Mouse (Mus musculus): Measurements from ENCODE around the gene Tmem52. TPM values are rescaled to one million over a fixed set of nuclear protein-coding genes. Genes with fewer than 3 reads are reported as not detected.
"Not testable (repeated sequence)": the region's sequence is repeated elsewhere in the genome, so short reads cannot be mapped to it uniquely, and the experiment has no call there.

Tmem52 gene
- total RNA-seq (2021) = 1 to 10 TPM; 5.9 to 7.5 TPM
- long read RNA-seq, experiment 1, partial matches to known transcripts = 0 of 1 reads
- long read RNA-seq, experiment 1, other reads (novel, unspliced or antisense) = 0 of 1 reads
- long read RNA-seq, experiment 2, transcript Tmem52-201 (5 exons, 932 nt) = major isoform, 7 of 14 reads
- long read RNA-seq, experiment 2, partial matches to known transcripts = 3 of 14 reads
- long read RNA-seq, experiment 2, other reads (novel, unspliced or antisense) = 0 of 14 reads

DNA sequence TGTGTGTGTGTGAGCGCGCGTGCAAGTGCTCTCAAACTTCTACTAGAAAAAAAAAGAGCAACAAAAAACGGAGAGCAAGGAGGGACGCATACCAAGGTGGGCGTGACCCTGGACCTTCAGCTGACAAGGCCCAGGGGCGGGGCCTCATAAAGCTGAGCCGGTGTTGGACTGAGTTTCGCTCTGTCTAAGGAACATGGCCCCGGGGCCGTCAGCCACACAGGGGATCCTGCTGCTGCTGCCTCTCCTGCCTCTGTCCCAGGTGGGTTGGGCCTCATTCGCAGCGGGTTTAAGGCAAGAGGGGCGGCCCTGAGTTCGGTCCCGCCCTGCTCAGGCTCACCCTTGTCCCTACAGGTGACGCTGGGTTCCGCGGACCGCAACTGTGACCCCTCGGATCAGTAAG lies at the start of gene Tmem52:
TSS of gene Tmem52 (plus strand) at position 163 of the 400 bp plus-strand sequence.
- peak in 1 of 2 experiments; percentile 47 for DNase-seq (ENCODE audit: low spot score in 2 of 2)

- DNase-seq (ENCODE audit: low spot score in 2 of 2) = no peak
Observed at GRCm38 (mm10) chr4:155420137-155420536, 48.8 kb upstream of the Tmem52 start.

- DNase-seq (ENCODE audit: low spot score in 2 of 2) = not testable (repeated sequence)
Observed at GRCm38 (mm10) chr4:155421412-155422370, 47.2 kb upstream of the Tmem52 start.

DNA sequence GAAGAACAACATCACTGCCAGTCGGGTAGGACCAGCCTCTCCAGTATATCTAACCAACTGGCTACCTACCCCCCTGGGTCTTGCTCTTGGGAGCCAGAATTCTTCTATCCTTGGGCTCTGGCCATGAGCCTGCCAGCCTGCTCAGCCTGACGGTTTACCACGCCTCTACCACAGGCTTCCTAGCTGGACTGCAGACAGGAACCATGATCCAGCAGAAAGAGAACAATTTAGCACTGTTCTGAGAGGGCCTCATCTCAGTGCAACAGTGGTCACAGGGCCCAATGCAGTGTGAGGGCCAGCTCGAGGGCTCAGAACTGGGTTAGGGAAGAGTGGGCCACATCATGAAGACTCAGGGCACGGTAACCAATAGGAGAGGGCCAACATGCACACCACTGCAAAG lies 44.9 kb upstream of the Tmem52 start:
- no peak for DNase-seq (ENCODE audit: low spot score in 2 of 2)

GRCm38 (mm10) chr4:155426272-155426671 lies 42.6 kb upstream of the Tmem52 start:
- no peak for DNase-seq (ENCODE audit: low spot score in 2 of 2)

DNA sequence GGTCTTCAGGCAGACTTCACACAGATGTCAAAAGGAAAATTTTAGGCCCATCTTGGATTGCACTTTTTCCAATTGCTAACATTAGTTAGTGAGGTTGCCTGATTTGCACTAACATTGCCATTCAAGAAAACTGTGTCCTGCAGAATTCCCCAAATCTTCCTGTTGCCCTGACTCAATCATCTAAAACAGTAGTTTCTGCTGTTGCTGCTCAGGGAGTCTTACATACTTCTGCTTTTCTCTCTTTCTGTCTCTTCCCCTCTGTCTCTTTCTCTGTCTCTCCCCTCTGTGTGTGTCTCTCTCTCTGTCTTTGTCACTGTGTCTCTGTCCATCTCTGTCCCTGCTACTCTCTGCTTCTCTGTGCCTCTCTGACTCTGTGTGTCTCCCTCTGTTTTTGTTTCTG lies 40.5 kb upstream of the Tmem52 start:
- DNase-seq (ENCODE audit: low spot score in 2 of 2) = no peak

DNA sequence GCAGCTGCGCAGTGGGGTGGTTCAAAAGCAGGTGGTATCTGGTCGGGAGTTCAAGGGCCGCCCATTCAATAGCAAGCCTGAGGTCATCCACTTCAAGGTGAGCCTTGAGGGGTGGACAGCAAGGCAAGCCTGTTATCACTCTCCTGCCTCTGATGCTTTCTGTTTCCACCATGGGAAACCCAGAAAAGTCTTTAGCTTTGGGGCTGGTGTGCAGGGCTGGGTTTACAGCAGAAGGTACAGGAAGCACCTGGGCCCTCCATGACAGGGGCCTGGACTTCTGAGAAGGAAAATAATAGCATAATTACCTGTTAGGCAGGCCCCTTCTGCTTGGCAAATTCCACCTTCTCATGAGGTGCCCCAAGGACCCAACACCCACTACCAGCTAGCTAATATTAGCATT lies 39.7 kb upstream of the Tmem52 start:
- DNase-seq (ENCODE audit: low spot score in 2 of 2) = no peak

DNA sequence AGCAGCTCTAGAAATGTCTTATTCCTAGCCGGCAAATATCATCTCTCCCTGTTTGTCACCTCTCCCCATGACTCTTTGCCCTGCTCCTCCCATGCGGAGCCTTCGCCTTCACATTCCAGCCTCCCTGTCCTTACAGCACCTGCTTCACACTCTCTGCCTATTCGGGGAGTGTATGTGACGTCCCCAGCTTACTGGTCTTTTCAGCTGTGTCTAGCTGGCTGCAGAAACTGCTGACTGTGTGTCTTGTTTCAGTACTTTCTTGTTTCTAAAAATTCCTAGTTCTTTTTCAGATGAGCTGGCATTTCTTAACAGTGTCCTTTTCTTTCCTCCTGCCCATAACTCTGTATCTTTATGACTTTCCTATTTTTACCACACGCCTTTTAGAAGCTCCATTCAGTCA lies 36.6 kb upstream of the Tmem52 start:
- no peak for DNase-seq (ENCODE audit: low spot score in 2 of 2)

GRCm38 (mm10) chr4:155433993-155434392 lies 34.9 kb upstream of the Tmem52 start:
- no peak for DNase-seq (ENCODE audit: low spot score in 2 of 2)

GRCm38 (mm10) chr4:155442808-155443207 lies 26.1 kb upstream of the Tmem52 start:
- no peak for DNase-seq (ENCODE audit: low spot score in 2 of 2)

DNA sequence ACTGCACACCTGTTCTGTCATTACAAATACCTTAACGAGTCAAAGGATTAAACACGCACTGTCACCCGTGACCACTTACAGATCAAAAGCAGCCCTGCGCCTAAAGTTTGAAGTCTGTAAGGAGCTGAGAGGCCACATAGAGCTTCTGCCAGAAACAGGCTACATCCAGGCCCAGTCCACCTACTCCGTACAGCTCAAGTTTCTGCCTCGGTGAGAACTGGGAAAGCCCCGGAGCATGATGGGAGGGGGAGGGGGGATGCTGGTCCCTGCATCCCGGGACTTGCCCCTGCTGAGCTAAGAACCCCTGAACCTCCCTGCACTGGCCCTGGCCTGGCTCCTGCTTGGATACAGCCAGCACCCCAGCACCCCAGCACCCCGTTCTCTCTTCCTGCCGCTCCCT lies 17.3 kb upstream of the Tmem52 start:
- no peak for DNase-seq (ENCODE audit: low spot score in 2 of 2)

- no peak for DNase-seq (ENCODE audit: low spot score in 2 of 2)
Observed at GRCm38 (mm10) chr4:155458575-155458974, 10.3 kb upstream of the Tmem52 start.

DNA sequence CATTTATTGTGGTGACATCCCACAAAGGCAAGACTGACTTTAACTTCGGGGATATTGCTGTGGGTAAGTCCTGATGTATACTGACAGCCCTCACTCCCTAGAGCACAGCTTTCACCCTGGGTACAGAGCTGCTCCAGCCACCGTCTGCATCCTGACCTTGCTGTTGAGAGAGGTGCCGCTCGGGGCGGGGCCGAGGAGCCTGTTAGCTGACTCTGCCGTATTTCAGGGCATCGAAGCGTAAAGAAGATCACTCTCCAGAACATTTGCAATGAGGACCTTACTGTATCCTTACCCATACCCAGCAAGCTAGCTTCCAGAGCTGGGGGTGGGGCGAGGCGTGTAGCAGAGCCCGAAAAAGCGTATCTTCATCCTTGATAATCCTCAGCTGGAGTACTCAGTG lies 5.9 kb upstream of the Tmem52 start:
- no peak for DNase-seq (ENCODE audit: low spot score in 2 of 2)

DNA sequence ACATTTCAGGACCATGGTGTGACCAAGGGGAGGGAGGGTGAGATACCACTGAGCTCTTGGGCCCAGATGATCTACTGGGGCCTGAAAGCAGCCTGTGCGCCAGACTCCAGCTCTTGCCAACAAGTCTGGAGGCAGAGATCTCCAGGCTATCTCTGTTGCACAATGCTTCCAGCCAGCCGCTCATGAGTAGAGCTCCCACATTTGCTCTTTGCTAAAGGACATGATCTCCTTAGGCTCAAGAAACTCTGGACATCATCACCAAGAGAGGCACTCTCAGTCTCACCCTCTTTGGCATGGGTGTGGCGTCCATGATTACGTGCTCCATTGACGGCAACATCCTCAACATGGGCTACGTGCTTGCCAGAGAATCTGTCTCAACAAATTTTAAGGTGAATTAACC lies 5.3 kb upstream of the Tmem52 start:
- no peak for DNase-seq (ENCODE audit: low spot score in 2 of 2)

GRCm38 (mm10) chr4:155464061-155464460 lies 4.9 kb upstream of the Tmem52 start:
- no peak for DNase-seq (ENCODE audit: low spot score in 2 of 2)

DNA sequence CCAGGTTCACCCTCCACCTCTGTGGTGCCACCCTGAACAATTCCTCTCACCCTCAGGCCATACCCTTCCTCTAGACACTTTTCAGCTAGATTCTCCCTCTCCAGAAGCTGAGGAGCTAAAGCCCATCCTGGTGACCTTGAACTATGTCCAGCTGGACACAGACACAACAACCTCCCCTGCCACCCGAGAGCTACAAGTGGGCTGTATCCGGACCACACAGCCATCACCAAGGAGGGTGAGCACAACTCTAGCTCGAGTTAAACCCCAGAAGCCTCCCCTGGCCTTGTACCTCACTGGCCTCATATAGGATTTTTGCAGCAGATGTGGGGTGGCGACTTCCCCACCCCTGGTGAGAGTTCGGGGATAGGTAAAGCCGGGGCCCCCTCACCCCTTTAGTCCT lies 3.3 kb upstream of the Tmem52 start:
- DNase-seq (ENCODE audit: low spot score in 2 of 2) = no peak

DNA sequence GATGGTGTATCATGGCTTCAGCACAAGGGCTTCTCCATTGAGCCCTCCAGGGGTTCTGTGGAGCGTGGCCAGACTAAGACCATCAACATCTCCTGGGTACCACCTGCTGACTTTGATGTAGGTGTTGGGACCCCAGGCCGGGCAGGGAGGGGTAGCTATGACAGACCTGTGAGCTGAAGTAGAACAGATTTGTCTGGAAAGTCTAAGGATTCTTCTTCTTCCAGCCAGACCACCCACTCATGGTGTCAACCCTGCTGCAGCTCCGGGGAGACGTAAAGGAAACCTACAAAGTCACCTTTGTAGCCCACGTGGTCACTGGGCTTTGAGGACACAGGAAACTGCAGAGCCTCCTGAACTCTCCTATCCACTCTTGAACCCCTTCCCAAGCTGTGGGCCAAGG lies 2.8 kb upstream of the Tmem52 start:
- DNase-seq (ENCODE audit: low spot score in 2 of 2) = no peak

- no peak for DNase-seq (ENCODE audit: low spot score in 2 of 2)
Observed at GRCm38 (mm10) chr4:155467237-155468010, 1.5 kb upstream of the Tmem52 start.

GRCm38 (mm10) chr4:155469590-155470262 lies 812 bp downstream of the Tmem52 start:
- DNase-seq (ENCODE audit: low spot score in 2 of 2) = no peak

GRCm38 (mm10) chr4:155470263-155470953 lies 1.5 kb downstream of the Tmem52 start:
- DNase-seq (ENCODE audit: low spot score in 2 of 2) = no peak

Data from adrenal gland, adult 18-20 months (tissue).